Mouse (Mus musculus): ENCODE measurements at regions not wholly inside any gene's neighbourhood (a gene's known extent, or its start where the extent isn't known, plus 50 kb on each side); places are given as distances from the start of the nearest gene placed in this dataset.

GRCm38 (mm10) chr12:118415956-118416355, 114.7 kb upstream of the Sp4 start:
- peak; percentile 29 for DNase-seq (ENCODE audit: low read depth, low spot score)

- peak; percentile 17 for DNase-seq (ENCODE audit: low read depth, low spot score)
These were observed 110.7 kb upstream of the Sp4 start for GRCm38 (mm10) chr12:118411767-118412430.

- no peak for DNase-seq (ENCODE audit: low read depth, low spot score)
These were observed 109.7 kb upstream of the Sp4 start for GRCm38 (mm10) chr12:118410917-118411316.

GRCm38 (mm10) chr12:118405135-118405534, 103.9 kb upstream of the Sp4 start:
- no peak for DNase-seq (ENCODE audit: low read depth, low spot score)

GRCm38 (mm10) chr12:118404171-118404570, 102.9 kb upstream of the Sp4 start:
- no peak for DNase-seq (ENCODE audit: low read depth, low spot score)

- DNase-seq (ENCODE audit: low read depth, low spot score) = no peak
These were observed 102.4 kb upstream of the Sp4 start for GRCm38 (mm10) chr12:118403519-118404087.

- DNase-seq (ENCODE audit: low read depth, low spot score) = no peak
These were observed 100.1 kb upstream of the Sp4 start for GRCm38 (mm10) chr12:118401377-118401776.

- no peak for DNase-seq (ENCODE audit: low read depth, low spot score)
These were observed 90.4 kb upstream of the Sp4 start for GRCm38 (mm10) chr12:118391654-118392053.

GRCm38 (mm10) chr12:118381013-118381412, 79.8 kb upstream of the Sp4 start:
- DNase-seq (ENCODE audit: low read depth, low spot score) = no peak

GRCm38 (mm10) chr12:118377898-118378297, 76.7 kb upstream of the Sp4 start:
- DNase-seq (ENCODE audit: low read depth, low spot score) = no peak

GRCm38 (mm10) chr12:118376521-118377493, 75.6 kb upstream of the Sp4 start:
- DNase-seq (ENCODE audit: low read depth, low spot score) = peak; percentile 13

GRCm38 (mm10) chr12:118373250-118373649, 72.0 kb upstream of the Sp4 start:
- DNase-seq (ENCODE audit: low read depth, low spot score) = peak; percentile 77

- DNase-seq (ENCODE audit: low read depth, low spot score) = no peak
These were observed 70.7 kb upstream of the Sp4 start for GRCm38 (mm10) chr12:118371905-118372304.

- no peak for DNase-seq (ENCODE audit: low read depth, low spot score)
These were observed 66.3 kb upstream of the Sp4 start for GRCm38 (mm10) chr12:118367307-118368076.

GRCm38 (mm10) chr12:118352866-118353265, 51.6 kb upstream of the Sp4 start:
- DNase-seq (ENCODE audit: low read depth, low spot score) = no peak

- DNase-seq (ENCODE audit: low read depth, low spot score) = no peak
These were observed 50.2 kb upstream of the Sp4 start for GRCm38 (mm10) chr12:118351421-118351820.

Measured in telencephalon, adult 2 months (tissue).